Mouse (Mus musculus) embryonic facial prominence, embryonic 12.5 days (tissue): ENCODE data around the gene Ppp1r1c. TPM values are rescaled to one million over a fixed set of nuclear protein-coding genes. Genes with fewer than 3 reads are reported as not detected.
"Not testable (repeated sequence)": the region's sequence is repeated elsewhere in the genome, so short reads cannot be mapped to it uniquely, and the experiment has no call there.

ENCODE experiments used
- ATAC-seq: fragments of 200-750 bp; cut with Nextera tagmentation; 2 replicates; pipeline ENCODE4 v1.8.0; 2017; ENCODE audit not compliant: insufficient number of reproducible peaks, insufficient read depth, low FRiP score, low TSS enrichment
- H3K27ac ChIP-seq: fragments of 300-500 bp; sonication (generic); 2 replicates; pipeline ENCODE4 v1.5.1; 2016; ENCODE audit warnings: mild to moderate bottlenecking
- H3K27me3 ChIP-seq: fragments of 300-500 bp; sonication (generic); 2 replicates; pipeline ENCODE4 v1.6.1; 2016; ENCODE audit warnings: mild to moderate bottlenecking, moderate library complexity
- H3K36me3 ChIP-seq: fragments of 300-500 bp; sonication (generic); 2 replicates; pipeline ENCODE4 v1.6.1; 2016; ENCODE audit warnings: mild to moderate bottlenecking
- H3K4me1 ChIP-seq: fragments of 300-500 bp; sonication (generic); 2 replicates; pipeline ENCODE4 v1.6.1; 2016
- H3K4me2 ChIP-seq: fragments of 300-500 bp; sonication (generic); replicated peaks from 2 replicates; pipeline ENCODE4 v1.6.1; 2016; ENCODE audit warnings: mild to moderate bottlenecking, moderate library complexity
- H3K4me3 ChIP-seq: fragments of 300-500 bp; sonication (generic); 2 replicates; pipeline ENCODE4 v1.5.1; 2016; ENCODE audit warnings: mild to moderate bottlenecking
- H3K9ac ChIP-seq: fragments of 300-500 bp; sonication (generic); 2 replicates; pipeline ENCODE4 v1.6.1; 2016; ENCODE audit warnings: mild to moderate bottlenecking, moderate library complexity
- H3K9me3 ChIP-seq: fragments of 300-500 bp; sonication (generic); 2 replicates; pipeline ENCODE4 v1.6.1; 2016; ENCODE audit warnings: mild to moderate bottlenecking, moderate library complexity
- WGBS: fragments of 180-500 bp; shearing (Covaris S2); methylation state at CpG from one replicate; pipeline ENCODE4 v1.1.7; 2016; 5-methylcytosine and 5-hydroxymethylcytosine counted together
- polyA plus RNA-seq: library from polyadenylated mRNA; unstranded; fragments of >200 nt; fragmentation: Nextera tagmentation; extraction: Ambion mirVana; gene quantifications from 2 replicates; pipeline ENCODE4 v1.2.1, GENCODE M21; 2016

Gene Ppp1r1c
- polyA plus RNA-seq, 1 experiment from 2014 or later = 16.2 TPM

- no peak overlapping the region for H3K4me2 ChIP-seq
- H3K27ac ChIP-seq = no peak overlapping the region
- 63% methylated on average over 2 of the region's 2 CpGs for WGBS
- no peaks in the 10 kb centered on the region for H3K27me3 ChIP-seq
- no peak overlapping the region for H3K9ac ChIP-seq
- no peak for ATAC-seq
- no peaks in the 10 kb centered on the region for H3K36me3 ChIP-seq
- H3K4me3 ChIP-seq = no peak overlapping the region
- no peaks in the 10 kb centered on the region for H3K9me3 ChIP-seq
- no peaks in the 10 kb centered on the region; the same call in 1 of the 2 replicates for H3K4me1 ChIP-seq
Measured at GRCm38 (mm10) chr2:79793186-79793585, 85.6 kb downstream of the Ppp1r1c start.

GRCm38 (mm10) chr2:79797444-79797843 is 89.9 kb downstream of the Ppp1r1c start:
- no peak overlapping the region for H3K4me2 ChIP-seq
- WGBS = 44% methylated on average over 2 of the region's 2 CpGs

GRCm38 (mm10) chr2:79798627-79799026 is 91.0 kb downstream of the Ppp1r1c start:
- ATAC-seq = peak; percentile 69; the same call in 1 of the 2 replicates
- Histone ChIP-seq H3K4me2 (no peak overlapping the region), H3K4me3 (no peak overlapping the region), H3K4me1 (no peaks in the 10 kb centered on the region), H3K9ac (no peak overlapping the region), H3K27ac (no peak overlapping the region), H3K9me3 (no peaks in the 10 kb centered on the region), H3K27me3 (no peaks in the 10 kb centered on the region), H3K36me3 (no peaks in the 10 kb centered on the region)
- 17% methylated on average over 7 of the region's 7 CpGs for WGBS

More at GRCm38 (mm10) chr2:79797444-79797843, 89.9 kb downstream of the Ppp1r1c start:
- Histone ChIP-seq H3K4me3 (no peak overlapping the region), H3K9ac (no peak overlapping the region), H3K9me3 (no peaks in the 10 kb centered on the region), H3K27ac (no peak overlapping the region), H3K36me3 (no peaks in the 10 kb centered on the region), H3K4me1 (no peaks in the 10 kb centered on the region), H3K27me3 (no peaks in the 10 kb centered on the region)
- no peak for ATAC-seq

GRCm38 (mm10) chr2:79815708-79816484 is 108.3 kb downstream of the Ppp1r1c start:
- H3K9ac ChIP-seq = no peak overlapping the region
- no peaks in the 10 kb centered on the region for H3K36me3 ChIP-seq
- no peak for ATAC-seq
- no peaks in the 10 kb centered on the region for H3K27me3 ChIP-seq
- H3K4me1 ChIP-seq = peaks cover 6% of the 10 kb centered on the region; the same call in 1 of the 2 replicates
- no peaks in the 10 kb centered on the region for H3K9me3 ChIP-seq
- 34% methylated on average over 3 of the region's 3 CpGs for WGBS
- no peak overlapping the region for H3K4me3 ChIP-seq
- H3K4me2 ChIP-seq = no peak overlapping the region
- H3K27ac ChIP-seq = no peak overlapping the region

- Histone ChIP-seq H3K9ac (no peak overlapping the region), H3K4me3 (no peak overlapping the region), H3K9me3 (no peaks in the 10 kb centered on the region), H3K4me1 (peaks cover 6% of the 10 kb centered on the region; the same call in 1 of the 2 replicates), H3K27me3 (no peaks in the 10 kb centered on the region), H3K27ac (no peak overlapping the region), H3K36me3 (no peaks in the 10 kb centered on the region), H3K4me2 (no peak overlapping the region)
- WGBS = 56% methylated on average over 3 of the region's 3 CpGs
- ATAC-seq = no peak
Measured at GRCm38 (mm10) chr2:79819543-79819942, 112.0 kb downstream of the Ppp1r1c start.

GRCm38 (mm10) chr2:79825853-79826252 is 118.3 kb downstream of the Ppp1r1c start:
- Histone ChIP-seq H3K4me1 (no peaks in the 10 kb centered on the region), H3K4me2 (no peak overlapping the region), H3K27ac (no peak overlapping the region), H3K9me3 (no peaks in the 10 kb centered on the region), H3K9ac (no peak overlapping the region), H3K36me3 (no peaks in the 10 kb centered on the region), H3K4me3 (no peak overlapping the region), H3K27me3 (no peaks in the 10 kb centered on the region)
- WGBS = 82% methylated on average over 4 of the region's 4 CpGs
- no peak for ATAC-seq

- H3K27me3 ChIP-seq = no peaks in the 10 kb centered on the region
- H3K9ac ChIP-seq = no peak overlapping the region
- H3K4me1 ChIP-seq = no peaks in the 10 kb centered on the region
- H3K4me3 ChIP-seq = no peak overlapping the region
- ATAC-seq = no peak
- H3K27ac ChIP-seq = no peak overlapping the region
- H3K9me3 ChIP-seq = no peaks in the 10 kb centered on the region
- no peak overlapping the region for H3K4me2 ChIP-seq
- no peaks in the 10 kb centered on the region for H3K36me3 ChIP-seq
- WGBS = 78% methylated on average over 6 of the region's 6 CpGs
Measured at GRCm38 (mm10) chr2:79839090-79839489, 131.5 kb downstream of the Ppp1r1c start.

GRCm38 (mm10) chr2:79839513-79839912 is 131.9 kb downstream of the Ppp1r1c start:
- Histone ChIP-seq H3K4me2 (no peak overlapping the region), H3K9me3 (no peaks in the 10 kb centered on the region), H3K9ac (no peak overlapping the region), H3K27me3 (no peaks in the 10 kb centered on the region), H3K4me1 (no peaks in the 10 kb centered on the region), H3K27ac (no peak overlapping the region), H3K4me3 (no peak overlapping the region), H3K36me3 (no peaks in the 10 kb centered on the region)
- 71% methylated on average over 5 of the region's 5 CpGs for WGBS
- no peak for ATAC-seq

- H3K4me1 ChIP-seq, H3K27ac ChIP-seq, H3K36me3 ChIP-seq, ATAC-seq, H3K4me2 ChIP-seq, H3K4me3 ChIP-seq, H3K9me3 ChIP-seq, H3K9ac ChIP-seq, H3K27me3 ChIP-seq: not testable (repeated sequence)
- 89% methylated on average over 13 of the region's 13 CpGs for WGBS
Measured at GRCm38 (mm10) chr2:79847396-79847795, 139.8 kb downstream of the Ppp1r1c start.

- WGBS = 100% methylated on average over 1 of the region's 1 CpGs
- Histone ChIP-seq H3K4me3 (no peak overlapping the region), H3K36me3 (no peaks in the 10 kb centered on the region), H3K9me3 (no peaks in the 10 kb centered on the region), H3K27ac (no peak overlapping the region), H3K4me1 (no peaks in the 10 kb centered on the region), H3K9ac (no peak overlapping the region), H3K27me3 (no peaks in the 10 kb centered on the region), H3K4me2 (no peak overlapping the region)
- ATAC-seq = no peak
Measured at GRCm38 (mm10) chr2:79856874-79857273, 149.3 kb downstream of the Ppp1r1c start.

GRCm38 (mm10) chr2:79865275-79865999 is 157.9 kb downstream of the Ppp1r1c start:
- H3K9me3 ChIP-seq = no peaks in the 10 kb centered on the region
- no peak for ATAC-seq
- H3K27ac ChIP-seq = no peak overlapping the region
- H3K36me3 ChIP-seq = no peaks in the 10 kb centered on the region
- no peaks in the 10 kb centered on the region for H3K4me1 ChIP-seq
- H3K4me3 ChIP-seq = no peak overlapping the region
- no peak overlapping the region for H3K9ac ChIP-seq
- 43% methylated on average over 9 of the region's 9 CpGs for WGBS
- no peaks in the 10 kb centered on the region for H3K27me3 ChIP-seq
- H3K4me2 ChIP-seq = no peak overlapping the region
